Mouse (Mus musculus): ENCODE data around the gene Chsy1. TPM values are rescaled to one million over a fixed set of nuclear protein-coding genes. Genes with fewer than 3 reads are reported as not detected.

Chsy1 gene
- polyA plus RNA-seq (2012; rRNA removed): 8.4 and 8.9 TPM in 2 replicates

GRCm38 (mm10) chr7:66108961-66109854, at the start of gene Chsy1:
Chsy1 (plus strand) TSS chr7:66109515.

GRCm38 (mm10) chr7:66079364-66080230, 29.7 kb upstream of the Chsy1 start, which contains the start of gene Selenos:
Selenos (plus strand) TSS chr7:66079649.

Other genes with a start within 250 kb of the Chsy1 start
- gene Pcsk6, start 247.8 kb upstream of the Chsy1 start, polyA plus RNA-seq (2012; rRNA removed): 1.3 and 1.4 TPM in 2 replicates
- not detected in 2 replicates for gene Gm45213, start 65.9 kb upstream of the Chsy1 start, polyA plus RNA-seq (2012; rRNA removed)
- gene Snrpa1, start 50.5 kb upstream of the Chsy1 start, polyA plus RNA-seq (2012; rRNA removed): 46.5 and 48.1 TPM in 2 replicates
- gene Selenos, start 29.9 kb upstream of the Chsy1 start, polyA plus RNA-seq (2012; rRNA removed): 41.6 and 45.1 TPM in 2 replicates